Mouse (Mus musculus) heart, adult 11 months (tissue): Measurements from ENCODE around the gene Dnajc30.

ENCODE experiments used
- DNase-seq: peaks from one replicate; pipeline ENCODE4 v3.0.0; 2022

Dnajc30 gene

GRCm38 (mm10) chr5:135064909-135065446 is 976 bp downstream of the Dnajc30 start, which contains the start of gene Bud23:
Gene Bud23 (minus strand): TSS chr5:135064959.
- DNase-seq: peak; percentile 84

- peak; percentile 84 for DNase-seq
Observed at GRCm38 (mm10) chr5:135066008-135066407, 2.0 kb downstream of the Dnajc30 start.

GRCm38 (mm10) chr5:135070448-135070847 is 6.4 kb downstream of the Dnajc30 start:
- DNase-seq: no peak

- DNase-seq: no peak
Observed at GRCm38 (mm10) chr5:135072061-135072460, 8.1 kb downstream of the Dnajc30 start.

- no peak for DNase-seq
Observed at GRCm38 (mm10) chr5:135072720-135073119, 8.7 kb downstream of the Dnajc30 start.

- no peak for DNase-seq
Observed at GRCm38 (mm10) chr5:135073349-135074150, 9.5 kb downstream of the Dnajc30 start.

GRCm38 (mm10) chr5:135075655-135076054 is 11.7 kb downstream of the Dnajc30 start:
- DNase-seq: no peak

GRCm38 (mm10) chr5:135076368-135076767 is 12.4 kb downstream of the Dnajc30 start:
- DNase-seq: peak; percentile 94

- no peak for DNase-seq
Observed at GRCm38 (mm10) chr5:135076931-135077505, 13.0 kb downstream of the Dnajc30 start.

GRCm38 (mm10) chr5:135077564-135078481 is 13.8 kb downstream of the Dnajc30 start, which contains the start of gene Vps37d:
Gene Vps37d (minus strand): TSS chr5:135078266.
- peak; percentile 99 for DNase-seq

GRCm38 (mm10) chr5:135078482-135078810 is 14.4 kb downstream of the Dnajc30 start:
- DNase-seq: no peak

GRCm38 (mm10) chr5:135079578-135079977 is 15.6 kb downstream of the Dnajc30 start:
- DNase-seq: no peak

GRCm38 (mm10) chr5:135080539-135080938 is 16.5 kb downstream of the Dnajc30 start:
- DNase-seq: no peak

GRCm38 (mm10) chr5:135086871-135087270 is 22.9 kb downstream of the Dnajc30 start:
- DNase-seq: no peak

GRCm38 (mm10) chr5:135089653-135090052 is 25.7 kb downstream of the Dnajc30 start, which contains the start of gene Mlxipl:
Gene Mlxipl (plus strand): TSS chr5:135089890.
- no peak for DNase-seq

GRCm38 (mm10) chr5:135100981-135101380 is 37.0 kb downstream of the Dnajc30 start:
- no peak for DNase-seq

GRCm38 (mm10) chr5:135103999-135104660 is 40.1 kb downstream of the Dnajc30 start:
- DNase-seq: no peak

- DNase-seq: peak; percentile 99
Observed at GRCm38 (mm10) chr5:135106758-135107256, 42.8 kb downstream of the Dnajc30 start.

GRCm38 (mm10) chr5:135107521-135108501 is 43.8 kb downstream of the Dnajc30 start:
- peak; percentile 98 for DNase-seq

- DNase-seq: no peak
Observed at GRCm38 (mm10) chr5:135109017-135109416, 45.0 kb downstream of the Dnajc30 start.

- DNase-seq: peak; percentile 93
Observed at GRCm38 (mm10) chr5:135109426-135109825, 45.4 kb downstream of the Dnajc30 start.
